Mouse (Mus musculus) neural tube, embryonic 11.5 days (tissue): ENCODE measurements around the gene Myl12a. TPM values are rescaled to one million over a fixed set of nuclear protein-coding genes. Genes with fewer than 3 reads are reported as not detected.

Source experiments
- ATAC-seq: fragments of 200-750 bp; cut with Nextera tagmentation; 2 replicates; pipeline ENCODE4 v1.8.0; 2017; ENCODE audit warnings: moderate number of reproducible peaks, mild to moderate bottlenecking, moderate TSS enrichment, moderate library complexity; ENCODE audit not compliant: insufficient read depth, low FRiP score, low TSS enrichment
- DNase-seq: peaks from one replicate; pipeline ENCODE4 v3.0.0-alpha.2; 2015; ENCODE audit warnings: low spot score
- H3K27ac ChIP-seq: fragments of 300-500 bp; sonication (generic); 2 replicates; pipeline ENCODE4 v1.5.1; 2014; ENCODE audit warnings: low read depth, mild to moderate bottlenecking, low read length
- H3K27me3 ChIP-seq: fragments of 300-500 bp; sonication (generic); 2 replicates; pipeline ENCODE4 v1.6.1; 2014; ENCODE audit warnings: mild to moderate bottlenecking, low read length, mixed read lengths; ENCODE audit not compliant: control insufficient read depth, insufficient read depth
- H3K36me3 ChIP-seq: fragments of 300-500 bp; sonication (generic); 2 replicates; pipeline ENCODE4 v1.6.1; 2014; ENCODE audit warnings: mild to moderate bottlenecking, low read length, moderate library complexity, mixed read lengths; ENCODE audit not compliant: control insufficient read depth, insufficient read depth
- H3K4me1 ChIP-seq: fragments of 300-500 bp; sonication (generic); 2 replicates; pipeline ENCODE4 v1.6.1; 2014; ENCODE audit warnings: low read length, mixed read lengths; ENCODE audit not compliant: control insufficient read depth, insufficient read depth
- H3K4me2 ChIP-seq: fragments of 300-500 bp; sonication (generic); 2 replicates; pipeline ENCODE4 v1.6.1; 2014; ENCODE audit warnings: low read depth, mild to moderate bottlenecking, moderate library complexity
- H3K4me3 ChIP-seq: fragments of 300-500 bp; sonication (generic); 2 replicates; pipeline ENCODE4 v1.5.1; 2014; ENCODE audit warnings: low read depth, low read length
- H3K9ac ChIP-seq: fragments of 300-500 bp; sonication (generic); 2 replicates; pipeline ENCODE4 v1.6.1; 2014; ENCODE audit warnings: mild to moderate bottlenecking, low read length
- H3K9me3 ChIP-seq: fragments of 300-500 bp; sonication (generic); 2 replicates; pipeline ENCODE4 v1.6.1; 2016; ENCODE audit warnings: low read length; ENCODE audit not compliant: control insufficient read depth
- WGBS: fragments of 180-500 bp; shearing (Covaris S2); extraction: QIAGEN DNeasy Blood & Tissue Kit; methylation state at CpG from one replicate; pipeline ENCODE4 v1.1.7; 2014; 5-methylcytosine and 5-hydroxymethylcytosine counted together
- polyA plus RNA-seq: library from polyadenylated mRNA; unstranded; fragments of >200 nt; fragmentation: Nextera tagmentation; extraction: Ambion mirVana; gene quantifications from 2 replicates; pipeline ENCODE4 v1.2.1, GENCODE M21; 2014

Gene Myl12a
- polyA plus RNA-seq, 1 experiment from 2014 or later, result 411 TPM

GRCm38 (mm10) chr17:70951266-70951665, 51.4 kb downstream of the Myl12a start:
- Histone ChIP-seq H3K9me3 (no peaks in the 10 kb centered on the region), H3K4me3 (no peak overlapping the region), H3K27ac (no peak overlapping the region), H3K27me3 (no peaks in the 10 kb centered on the region), H3K4me2 (no peak overlapping the region), H3K4me1 (no peaks in the 10 kb centered on the region), H3K9ac (no peak overlapping the region), H3K36me3 (no peaks in the 10 kb centered on the region)
- ATAC-seq (no peak), DNase-seq (no peak)
- WGBS, result 83% methylated on average over 10 of the region's 10 CpGs

GRCm38 (mm10) chr17:70949171-70949570, 53.5 kb downstream of the Myl12a start:
- no peaks in the 10 kb centered on the region for H3K27me3 ChIP-seq
- H3K4me3 ChIP-seq, result no peak overlapping the region
- ATAC-seq (no peak), DNase-seq (no peak)
- H3K4me1 ChIP-seq, result no peaks in the 10 kb centered on the region
- H3K36me3 ChIP-seq, result no peaks in the 10 kb centered on the region
- H3K4me2 ChIP-seq, result no peak overlapping the region
- WGBS, result 89% methylated on average over 7 of the region's 7 CpGs
- no peak overlapping the region for H3K9ac ChIP-seq
- H3K27ac ChIP-seq, result no peak overlapping the region
- H3K9me3 ChIP-seq, result no peaks in the 10 kb centered on the region

GRCm38 (mm10) chr17:70948721-70949120, 54.0 kb downstream of the Myl12a start:
- 62% methylated on average over 8 of the region's 8 CpGs for WGBS
- no peak overlapping the region for H3K4me3 ChIP-seq
- ATAC-seq, result no peak
- H3K36me3 ChIP-seq, result no peaks in the 10 kb centered on the region
- no peak overlapping the region for H3K9ac ChIP-seq
- H3K4me1 ChIP-seq, result no peaks in the 10 kb centered on the region
- no peaks in the 10 kb centered on the region for H3K9me3 ChIP-seq
- no peaks in the 10 kb centered on the region for H3K27me3 ChIP-seq
- no peak for DNase-seq
- H3K27ac ChIP-seq, result no peak overlapping the region
- H3K4me2 ChIP-seq, result no peak overlapping the region

GRCm38 (mm10) chr17:70943779-70944178, 58.9 kb downstream of the Myl12a start:
- no peak for ATAC-seq
- no peaks in the 10 kb centered on the region for H3K9me3 ChIP-seq
- 92% methylated on average over 4 of the region's 4 CpGs for WGBS

More at GRCm38 (mm10) chr17:70943779-70944178, 58.9 kb downstream of the Myl12a start:
- Histone ChIP-seq H3K27ac (no peak overlapping the region), H3K9ac (no peak overlapping the region), H3K4me3 (no peak overlapping the region), H3K27me3 (no peaks in the 10 kb centered on the region), H3K36me3 (no peaks in the 10 kb centered on the region), H3K4me2 (no peak overlapping the region), H3K4me1 (no peaks in the 10 kb centered on the region)
- no peak for DNase-seq

Other genes starting within 250 kb of the Myl12a start
- gene Tgif1, start 149.3 kb downstream of the Myl12a start, polyA plus RNA-seq, result 63.8 and 66.2 TPM in 2 replicates
- 4.7 and 6.9 TPM in 2 replicates for gene Myom1, start 245 bp downstream of the Myl12a start, polyA plus RNA-seq
- 37.4 and 38.3 TPM in 2 replicates for gene Lpin2, start 179.7 kb upstream of the Myl12a start, polyA plus RNA-seq